Mouse (Mus musculus) kidney, postnatal 14 days (tissue): Measurements from ENCODE around the gene Spryd3.

Source experiments
- DNase-seq: peaks from one replicate; pipeline ENCODE4 v3.0.0; 2022; ENCODE audit warnings: mixed read lengths

Spryd3 gene

DNA sequence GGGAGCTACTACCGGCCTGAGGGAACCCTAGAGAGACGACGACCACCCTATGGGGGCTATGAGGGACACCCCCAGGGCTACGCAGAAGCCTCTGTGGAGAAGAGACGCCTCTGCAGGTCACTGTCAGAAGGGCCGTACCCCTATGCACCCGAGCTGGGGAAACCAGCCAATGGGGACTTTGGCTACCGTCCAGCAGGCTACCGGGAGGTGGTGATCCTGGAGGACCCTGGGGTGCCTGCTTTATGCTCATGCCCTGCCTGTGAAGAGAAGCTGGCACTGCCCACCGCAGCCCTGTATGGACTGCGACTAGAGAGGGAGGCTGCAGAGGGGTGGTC lies 24.6 kb downstream of the Spryd3 start:
- no peak for DNase-seq

DNA sequence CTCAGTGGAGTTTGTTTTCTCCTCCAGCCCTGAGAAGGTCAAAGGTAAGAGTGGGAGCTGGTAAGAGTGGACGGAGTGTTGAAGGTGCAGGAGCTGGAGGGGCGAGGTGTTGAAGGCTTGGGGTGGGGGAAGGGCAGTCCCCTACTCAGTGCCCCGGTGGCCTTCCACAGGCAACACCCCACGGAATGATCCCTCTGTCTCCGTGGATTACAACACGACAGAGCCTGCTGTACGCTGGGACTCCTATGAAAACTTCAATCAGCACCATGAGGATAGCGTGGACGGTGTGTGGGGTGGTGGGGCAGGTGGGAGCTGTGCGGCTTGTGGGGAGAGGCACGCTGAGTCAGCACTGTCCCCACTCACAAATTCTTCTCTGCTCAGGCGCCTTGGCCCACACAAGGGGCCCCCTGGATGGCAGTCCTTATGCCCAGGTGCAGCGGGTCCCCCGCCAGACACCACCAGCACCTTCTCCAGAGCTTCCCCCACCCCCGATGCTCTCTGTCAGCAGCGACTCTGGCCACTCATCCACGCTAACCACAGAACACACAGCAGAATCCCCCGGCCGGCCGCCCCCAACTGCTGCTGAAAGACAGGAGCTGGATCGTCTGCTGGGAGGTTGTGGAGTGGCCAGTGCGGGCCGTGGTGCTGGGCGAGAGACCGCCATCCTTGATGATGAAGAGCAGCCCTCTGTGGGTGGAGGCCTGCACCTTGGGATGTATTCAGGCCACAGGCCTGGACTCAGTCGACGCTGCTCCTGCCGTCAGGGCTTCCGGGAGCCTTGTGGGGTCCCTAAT lies 25.1 kb downstream of the Spryd3 start:
- DNase-seq = no peak

- DNase-seq = no peak
Measured at GRCm38 (mm10) chr15:102110271-102110670, 25.8 kb downstream of the Spryd3 start.

GRCm38 (mm10) chr15:102108651-102109525 lies 27.1 kb downstream of the Spryd3 start:
- DNase-seq = peak; percentile 87

DNA sequence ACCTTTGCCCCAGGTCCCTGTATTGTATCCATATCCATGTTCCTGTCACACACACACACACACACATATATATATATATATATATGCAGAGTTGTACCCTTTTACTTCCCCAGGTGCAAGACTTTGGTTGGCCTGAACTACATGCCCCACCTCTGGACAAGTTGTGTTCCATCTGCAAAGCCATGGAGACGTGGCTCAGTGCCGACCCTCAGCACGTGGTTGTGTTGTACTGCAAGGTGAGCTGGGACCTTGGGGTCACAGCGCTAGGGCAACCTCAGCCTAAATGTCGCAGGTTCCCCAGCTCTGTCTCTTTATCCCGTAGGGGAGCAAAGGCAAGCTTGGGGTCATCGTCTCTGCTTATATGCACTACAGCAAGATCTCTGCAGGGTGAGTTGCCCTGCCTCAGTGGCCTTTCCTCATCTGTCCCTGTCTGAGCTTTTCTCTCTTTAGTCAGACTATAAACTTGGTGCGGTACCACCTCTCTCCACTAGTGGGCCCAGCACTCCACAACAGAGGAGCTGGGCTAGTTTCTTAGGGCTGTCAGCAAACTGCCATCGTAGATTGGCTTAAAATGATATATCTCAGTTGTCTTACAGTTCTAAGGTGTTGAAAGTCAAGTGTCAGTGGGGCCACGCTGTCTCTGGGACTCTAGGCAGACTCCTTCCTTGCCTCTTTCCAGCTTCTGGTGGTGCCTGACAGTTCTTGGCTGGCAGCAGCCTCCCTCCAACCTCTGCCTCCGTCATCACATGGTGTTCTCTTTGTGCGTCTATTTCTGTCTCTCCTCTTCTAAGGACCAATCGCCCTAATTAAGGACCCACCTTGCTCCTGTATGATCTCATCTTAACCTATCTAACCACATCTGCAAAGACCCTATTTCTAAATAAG lies 28.1 kb downstream of the Spryd3 start:
- DNase-seq = peak; percentile 70

DNA sequence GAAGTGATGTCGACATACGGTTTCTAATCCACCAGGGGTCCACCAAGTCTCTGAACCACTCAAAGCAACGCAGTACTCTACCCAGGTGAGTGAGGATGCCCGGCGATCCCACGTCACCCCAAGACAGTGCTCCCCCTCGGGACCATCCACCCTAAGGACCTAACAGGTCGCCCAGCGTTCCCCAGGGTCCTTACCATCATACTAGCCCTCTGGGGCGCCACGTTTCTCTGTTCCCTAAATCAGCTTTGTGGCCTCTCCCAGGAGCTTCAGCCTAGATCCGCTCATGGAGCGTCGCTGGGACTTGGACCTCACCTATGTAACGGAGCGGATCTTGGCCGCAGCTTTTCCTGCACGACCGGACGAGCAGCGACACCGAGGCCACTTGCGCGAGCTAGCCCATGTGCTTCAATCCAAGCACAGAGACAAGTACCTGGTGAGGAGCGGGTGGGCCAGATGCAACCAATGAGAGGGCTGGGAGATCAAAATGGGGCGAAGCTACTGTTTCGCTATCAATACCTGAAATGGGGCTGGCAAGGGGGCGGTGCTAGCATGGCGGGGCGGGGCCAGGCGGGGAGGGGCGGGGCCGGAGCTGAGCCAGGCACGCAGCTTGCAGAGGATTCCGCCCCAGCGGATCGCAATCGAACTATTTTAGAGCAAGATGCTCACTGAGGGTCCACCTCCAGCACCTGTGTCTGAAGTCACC lies 29.1 kb downstream of the Spryd3 start:
- no peak for DNase-seq

DNA sequence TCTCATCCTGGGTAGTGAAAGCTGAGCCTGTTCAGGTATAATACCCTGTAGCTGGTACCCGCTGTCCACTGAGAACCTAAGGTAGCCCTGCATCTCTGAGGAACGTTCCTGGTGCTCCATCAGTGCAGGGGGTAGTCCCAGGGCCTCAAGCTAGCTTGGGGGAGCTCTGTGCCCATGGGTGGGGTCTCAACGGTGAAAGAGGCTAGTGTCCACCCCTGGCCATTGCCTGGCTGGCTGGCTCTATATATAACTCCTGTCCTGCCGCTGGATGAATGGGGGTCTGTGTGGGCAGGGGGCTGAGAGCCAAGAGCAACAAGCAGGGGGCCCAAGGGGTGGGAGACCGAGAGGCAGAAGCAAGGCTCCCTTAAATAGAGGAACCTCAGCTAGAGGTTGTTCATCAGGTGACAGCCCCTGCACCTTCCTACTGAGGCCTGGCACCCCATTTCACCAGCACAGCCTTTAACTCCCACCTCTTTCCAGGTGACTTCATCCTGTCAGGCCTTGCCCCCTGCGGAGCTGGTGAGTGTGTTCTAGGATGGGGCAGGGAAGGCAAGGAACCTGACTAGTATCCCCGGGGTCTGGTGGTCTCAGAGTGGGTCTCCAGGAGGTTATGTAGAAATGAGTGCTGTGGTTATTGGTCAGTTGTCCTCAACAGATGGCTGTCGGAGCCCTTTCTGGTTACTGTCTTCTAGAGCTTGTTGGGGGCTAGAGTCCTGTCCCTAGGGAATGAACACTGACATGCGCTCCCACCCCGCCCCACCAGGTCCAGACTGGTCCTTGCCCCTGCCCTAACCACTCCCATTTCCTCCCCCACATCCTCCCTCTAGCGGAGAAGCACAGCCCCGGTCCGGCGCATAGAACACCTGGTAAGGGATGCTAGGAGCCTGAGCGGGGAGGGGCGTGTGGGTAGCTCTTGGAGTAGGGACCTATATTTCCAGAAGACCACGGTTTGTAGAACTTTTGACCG lies 30.0 kb downstream of the Spryd3 start:
- DNase-seq = peak; percentile 65

DNA sequence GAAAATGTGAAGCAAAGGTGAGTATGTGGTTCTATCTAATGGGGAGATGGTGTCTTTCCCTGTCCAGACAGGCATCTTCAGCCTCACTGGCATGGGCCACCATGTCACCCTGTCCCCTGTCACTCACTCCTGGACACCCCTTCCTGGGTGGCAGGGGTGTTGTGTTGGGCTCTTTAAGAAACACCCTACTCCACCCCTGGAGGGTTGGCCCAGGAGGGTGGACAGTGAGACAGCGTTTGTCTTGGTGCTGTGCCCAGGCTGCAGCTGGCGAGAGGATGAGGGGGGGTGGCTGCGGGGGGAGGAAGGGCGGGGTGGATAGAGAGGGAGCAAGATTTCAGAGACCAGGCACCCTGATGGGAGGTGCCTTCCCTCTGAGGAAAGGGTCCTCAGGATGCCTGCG lies 30.7 kb downstream of the Spryd3 start:
- DNase-seq = peak; percentile 83

DNA sequence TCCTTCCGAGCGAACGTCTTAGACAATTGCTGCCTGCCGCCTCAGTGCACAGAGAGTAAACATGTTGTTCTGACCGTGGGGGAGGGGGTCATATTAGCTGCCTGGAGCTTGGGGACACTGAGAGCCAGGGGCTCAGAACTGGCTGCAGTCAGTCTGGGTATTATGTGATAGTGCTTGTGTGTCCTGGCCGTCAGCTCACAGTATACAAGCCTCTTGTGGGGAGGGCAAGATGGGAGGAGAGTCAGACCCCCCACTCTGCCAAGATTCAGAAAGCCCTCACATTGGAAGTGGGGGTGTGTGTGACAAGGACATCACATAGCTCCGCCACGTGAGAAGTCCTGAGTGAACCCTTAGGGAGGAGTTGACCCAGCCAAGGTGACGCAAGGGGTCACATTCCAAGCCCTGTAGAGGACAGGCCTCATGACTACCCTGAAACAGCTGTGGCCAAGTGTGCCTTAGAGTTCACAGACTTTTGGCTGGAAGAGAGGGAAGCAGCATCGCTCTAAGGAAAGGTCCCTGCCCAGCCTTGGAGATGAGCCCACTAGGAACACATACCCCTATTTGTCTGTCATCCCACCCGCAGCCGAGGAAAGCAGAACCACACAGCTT lies 32.0 kb downstream of the Spryd3 start:
- DNase-seq = peak; percentile 89

GRCm38 (mm10) chr15:102103371-102103946 lies 32.6 kb downstream of the Spryd3 start:
- peak; percentile 75 for DNase-seq

- DNase-seq = peak; percentile 87
Measured at GRCm38 (mm10) chr15:102102548-102103121, 33.4 kb downstream of the Spryd3 start.

DNA sequence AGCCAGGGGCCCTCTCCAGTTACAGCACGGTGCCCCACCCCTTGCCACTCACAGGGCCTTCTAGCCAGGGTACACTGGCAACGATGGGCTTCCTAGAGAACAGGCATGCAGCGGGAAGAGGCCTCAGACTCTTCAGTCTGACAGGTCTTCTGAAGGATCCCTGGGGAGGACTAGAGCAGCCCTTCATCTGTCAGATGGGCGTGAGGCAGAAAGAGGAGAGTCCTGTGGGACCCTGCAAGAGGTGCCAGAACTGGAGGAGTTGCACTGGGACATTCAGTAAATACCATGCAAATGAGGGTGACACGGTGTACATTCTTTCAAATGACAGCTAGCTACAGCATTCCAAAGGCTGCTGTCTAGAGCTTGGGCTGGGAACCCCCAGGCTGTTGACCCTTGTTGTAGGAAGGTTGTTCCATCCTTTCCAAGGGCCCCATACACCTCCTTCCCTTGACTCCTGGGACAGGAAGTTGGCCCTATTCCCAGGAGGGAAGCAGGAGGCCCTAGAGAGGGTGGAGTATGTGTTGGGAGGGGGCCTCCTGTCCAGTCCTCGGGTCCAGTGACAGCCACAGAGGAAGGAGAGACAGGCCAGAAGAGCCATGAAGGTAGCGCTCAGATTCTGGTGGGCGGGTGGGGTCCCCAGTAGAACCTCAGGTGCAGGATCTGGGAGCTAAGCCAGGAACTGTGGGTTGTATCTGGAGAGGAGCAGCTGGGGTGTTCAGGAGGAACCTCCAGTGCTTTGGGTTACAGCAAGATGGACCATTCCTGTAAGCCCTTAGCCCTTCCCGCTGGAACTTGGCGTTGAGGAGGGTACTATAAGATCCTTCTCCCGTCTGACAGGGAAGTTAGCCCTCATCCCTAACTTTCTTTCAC lies 34.1 kb downstream of the Spryd3 start:
- DNase-seq = peak; percentile 88

DNA sequence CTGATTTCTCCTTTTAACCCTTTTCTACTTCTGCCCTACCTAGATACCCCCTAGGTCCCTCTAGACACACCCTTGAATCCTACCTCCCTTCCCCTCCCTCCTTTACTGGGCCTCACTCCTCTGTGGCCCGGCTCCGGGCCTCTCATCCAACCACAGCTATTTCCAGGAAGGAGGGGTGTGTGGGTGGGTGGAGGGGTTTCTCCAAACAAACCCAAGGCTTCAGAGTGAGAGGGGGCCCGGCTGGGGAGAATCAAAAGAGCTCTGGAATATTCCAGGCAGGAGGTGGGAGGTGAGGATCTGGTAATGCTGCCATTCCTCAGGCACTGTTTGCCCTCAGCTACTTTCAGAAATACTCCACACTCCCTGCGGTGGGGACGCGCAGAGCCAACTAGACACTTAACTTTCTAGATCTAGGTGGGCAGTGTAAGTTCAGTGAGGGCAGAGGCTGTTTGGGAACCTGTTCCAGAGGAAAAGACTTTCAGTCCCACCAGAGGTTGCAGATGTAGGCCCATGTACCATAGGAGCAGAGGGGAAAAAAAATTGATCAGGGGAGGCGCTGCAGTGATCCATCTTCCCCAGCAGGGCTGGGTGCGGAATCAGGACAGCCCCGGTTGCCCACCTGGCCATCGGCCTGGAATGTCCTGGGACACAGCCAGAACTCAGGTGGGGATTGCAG lies 34.9 kb downstream of the Spryd3 start:
- DNase-seq = no peak

DNA sequence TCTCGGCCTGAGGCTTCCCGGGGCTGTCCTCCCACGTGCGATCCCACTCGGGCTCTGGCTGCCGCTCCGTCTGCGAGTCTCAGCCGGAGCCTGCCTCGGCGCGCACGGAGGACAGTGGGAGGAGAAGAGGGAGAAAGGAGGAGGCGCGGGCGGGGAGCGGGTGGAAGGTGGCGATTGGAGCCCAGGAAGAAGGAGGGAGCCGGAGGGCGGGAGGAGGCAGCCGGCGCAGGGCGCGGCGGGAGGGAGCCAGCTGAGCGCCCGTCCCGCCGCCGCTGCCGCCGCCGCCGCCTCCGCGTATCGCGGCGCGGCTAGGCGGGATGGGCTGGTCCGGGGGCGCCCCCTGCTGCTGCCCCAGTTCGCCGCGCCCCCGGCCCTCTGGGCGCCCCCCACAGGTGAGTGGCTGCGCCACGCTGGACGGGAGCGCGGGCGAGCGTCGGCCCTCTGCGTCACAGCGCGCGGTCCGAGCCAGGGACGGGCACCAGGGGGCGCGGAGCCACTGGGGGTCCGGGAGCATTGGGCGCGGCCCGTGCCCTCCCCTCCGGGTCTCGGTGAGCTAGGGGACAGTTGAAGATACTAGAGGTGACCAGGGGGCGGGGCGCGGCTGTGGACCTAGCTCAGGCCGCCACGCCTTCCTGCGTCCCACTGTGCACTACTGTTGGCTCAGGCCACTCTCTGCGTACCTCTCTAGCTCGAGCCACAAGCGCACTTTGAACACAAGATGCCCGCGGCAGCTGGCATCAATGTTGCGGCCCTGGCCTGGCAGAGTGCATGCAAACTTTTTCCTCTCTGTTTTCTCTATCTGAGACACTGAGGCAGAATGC lies 35.7 kb downstream of the Spryd3 start, which contains the start of gene Tns2:
TSS of gene Tns2 (plus strand) at position 253 of the 821 bp plus-strand sequence.
- peak; percentile 92 for DNase-seq

GRCm38 (mm10) chr15:102099771-102100160 lies 36.3 kb downstream of the Spryd3 start:
- DNase-seq = no peak

DNA sequence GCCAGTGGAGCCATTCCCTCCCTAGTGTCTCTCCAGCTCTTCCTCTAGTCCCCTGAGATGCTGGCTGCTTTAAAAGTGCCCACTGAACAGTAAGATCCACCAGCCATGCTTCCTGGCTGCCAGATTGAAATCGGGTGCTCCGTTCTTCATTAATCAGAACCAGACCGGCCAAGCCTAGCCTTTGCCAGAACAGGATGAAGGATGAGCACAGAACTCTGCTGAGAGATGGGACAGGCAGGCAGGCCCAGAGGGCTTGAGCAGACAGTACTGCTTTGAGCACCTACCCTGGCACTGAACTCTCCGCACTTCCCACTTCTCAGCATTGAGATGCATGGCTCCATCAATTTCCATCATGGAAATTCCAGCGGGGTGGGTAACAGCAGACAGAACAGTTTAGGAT lies 36.8 kb downstream of the Spryd3 start:
- DNase-seq = no peak

DNA sequence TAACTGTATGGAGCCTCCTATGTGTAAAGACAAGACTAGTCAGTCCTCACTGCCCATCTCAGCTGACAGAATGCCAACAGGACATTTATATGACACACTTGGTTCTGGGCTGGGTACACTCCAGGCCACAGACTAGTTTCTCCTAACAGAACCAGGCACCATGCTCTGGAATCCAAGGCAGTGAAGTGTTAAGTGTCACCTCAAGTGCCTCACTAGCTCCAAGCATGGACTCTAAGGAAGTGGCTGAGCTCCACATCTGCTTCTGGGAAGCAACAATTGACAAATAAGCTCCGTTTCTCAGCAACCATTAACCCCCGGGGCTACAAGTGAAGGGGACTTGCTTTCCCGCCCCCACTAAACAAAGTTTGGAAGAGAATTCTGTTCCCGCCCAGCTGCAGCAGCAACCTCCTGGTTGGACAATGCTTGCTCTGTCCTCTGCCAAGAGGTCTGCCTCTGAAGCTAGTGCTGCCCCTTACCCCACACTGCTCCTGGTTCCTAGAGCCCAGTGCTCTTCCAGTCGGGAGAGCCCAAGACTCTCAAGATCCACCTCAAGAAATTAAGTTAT lies 38.0 kb downstream of the Spryd3 start:
- DNase-seq = no peak
